Mouse (Mus musculus) forebrain, postnatal 0 days (tissue): Measurements from ENCODE around the gene Nf1. TPM values are rescaled to one million over a fixed set of nuclear protein-coding genes. Genes with fewer than 3 reads are reported as not detected.

ENCODE experiments used
- ATAC-seq: fragments of 200-750 bp; cut with Nextera tagmentation; 2 replicates; pipeline ENCODE4 v1.8.0; 2017; ENCODE audit warnings: mild to moderate bottlenecking, moderate library complexity
- DNase-seq: peaks from one replicate; pipeline ENCODE4 v3.0.0-alpha.2; 2015
- H3K27ac ChIP-seq: fragments of 300-500 bp; sonication (generic); 2 replicates; pipeline ENCODE4 v1.5.1; 2014; ENCODE audit warnings: low read depth, mild to moderate bottlenecking, antibody characterized with exemption, low read length, moderate library complexity, mixed read lengths
- H3K27me3 ChIP-seq: fragments of 300-500 bp; sonication (generic); 2 replicates; pipeline ENCODE4 v1.6.1; 2014; ENCODE audit warnings: mild to moderate bottlenecking, low read length, mixed read lengths; ENCODE audit not compliant: insufficient read depth
- H3K36me3 ChIP-seq: fragments of 300-500 bp; sonication (generic); 2 replicates; pipeline ENCODE4 v1.6.1; 2014; ENCODE audit warnings: mild to moderate bottlenecking, moderate library complexity; ENCODE audit not compliant: insufficient read depth
- H3K4me1 ChIP-seq: fragments of 300-500 bp; sonication (generic); 2 replicates; pipeline ENCODE4 v1.6.1; 2014; ENCODE audit warnings: antibody characterized with exemption; ENCODE audit not compliant: insufficient read depth
- H3K4me2 ChIP-seq: fragments of 300-500 bp; sonication (generic); 2 replicates; pipeline ENCODE4 v1.6.1; 2014; ENCODE audit warnings: low read depth, mild to moderate bottlenecking, moderate library complexity
- H3K4me3 ChIP-seq: fragments of 300-500 bp; sonication (generic); 2 replicates; pipeline ENCODE4 v1.5.1; 2014; ENCODE audit warnings: low read depth, low read length, mixed read lengths
- H3K9ac ChIP-seq: fragments of 300-500 bp; sonication (generic); 2 replicates; pipeline ENCODE4 v1.6.1; 2014; ENCODE audit warnings: mild to moderate bottlenecking
- H3K9me3 ChIP-seq: fragments of 300-500 bp; sonication (generic); 2 replicates; pipeline ENCODE4 v1.6.1; 2016; ENCODE audit warnings: low read length
- CTCF ChIP-seq: sonication (generic); IDR thresholded peaks from 2 replicates; pipeline ENCODE4 v1.5.1; 2016; ENCODE audit warnings: antibody characterized with exemption, control low read depth, low read depth
- WGBS: fragments of 180-500 bp; shearing (Covaris S2); extraction: QIAGEN DNeasy Blood & Tissue Kit; methylation state at CpG from one replicate; pipeline ENCODE4 v1.1.7; 2014; 5-methylcytosine and 5-hydroxymethylcytosine counted together
- polyA plus RNA-seq: library from polyadenylated mRNA; unstranded; fragments of >200 nt; fragmentation: Nextera tagmentation; extraction: Ambion mirVana; gene quantifications from 2 replicates; pipeline ENCODE4 v1.2.1, GENCODE M21; 2015
- total RNA-seq: library from RNA; depleted of rRNA; stranded (reverse); fragments of >200 nt; gene quantifications from 2 replicates; pipeline ENCODE4 v1.2.3, GENCODE M21; 2014

The Nf1 gene
- total and polyA plus RNA-seq, 2 experiments from 2014 or later: 5.5 to 72.6 TPM

DNA sequence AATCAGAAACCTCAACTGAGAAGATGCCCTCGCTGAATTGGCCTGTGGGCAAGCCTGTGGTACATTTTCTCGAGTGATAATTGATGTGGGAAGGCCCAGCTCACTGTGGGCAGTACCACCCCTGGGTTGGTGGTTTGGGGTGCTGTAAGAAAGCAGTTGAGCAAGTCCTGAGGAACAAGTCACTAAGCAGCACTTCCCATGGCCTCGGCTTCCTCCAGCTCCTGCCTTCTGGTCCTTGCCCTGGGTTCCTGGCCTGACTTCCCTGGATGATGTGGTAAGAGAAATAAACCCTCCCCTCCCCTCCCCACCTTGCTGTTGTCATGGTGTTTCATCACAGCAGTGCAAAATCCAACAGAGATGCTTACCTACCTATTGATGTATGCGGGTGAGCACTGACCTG, 11.4 kb upstream of the Nf1 start:
- no peak overlapping the region for H3K27ac ChIP-seq
- DNase-seq (no peak), ATAC-seq (no peak)
- TF ChIP-seq CTCF: no peak
- whole genome bisulfite sequencing: 92% methylated on average over 4 of the region's 4 CpGs
- H3K4me3 ChIP-seq: no peak overlapping the region
- H3K9ac ChIP-seq: no peak overlapping the region
- H3K4me2 ChIP-seq: no peak overlapping the region
- H3K9me3 ChIP-seq: no peaks in the 10 kb centered on the region
- H3K4me1 ChIP-seq: no peaks in the 10 kb centered on the region
- no peaks in the 10 kb centered on the region for H3K27me3 ChIP-seq
- no peaks in the 10 kb centered on the region for H3K36me3 ChIP-seq

DNA sequence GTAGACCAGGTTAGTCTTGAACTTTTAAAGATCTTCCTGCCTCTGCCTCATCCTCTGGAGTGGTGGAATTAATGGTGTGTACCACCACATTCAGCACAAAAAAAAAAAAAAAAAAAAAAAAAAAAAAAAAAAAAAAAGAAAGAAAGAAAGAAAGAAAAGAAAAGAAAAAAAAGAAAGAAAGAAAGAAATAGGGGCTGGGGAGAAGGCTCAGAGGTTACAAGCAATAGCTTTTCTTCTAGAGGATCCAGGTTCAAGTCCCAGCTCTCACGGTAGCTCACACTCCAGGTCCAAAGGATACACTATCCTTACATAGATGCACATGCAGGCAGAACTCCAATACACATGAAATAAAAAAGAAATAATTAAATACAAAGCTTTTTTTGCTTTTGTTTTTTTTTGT, 9.9 kb upstream of the Nf1 start:
- no peak overlapping the region for H3K27ac ChIP-seq
- H3K36me3 ChIP-seq: no peaks in the 10 kb centered on the region
- no peaks in the 10 kb centered on the region for H3K4me1 ChIP-seq
- TF ChIP-seq CTCF: no peak
- ATAC-seq (no peak), DNase-seq (no peak)
- 97% methylated on average over 1 of the region's 1 CpGs for WGBS
- H3K9me3 ChIP-seq: no peaks in the 10 kb centered on the region
- no peak overlapping the region for H3K4me2 ChIP-seq
- H3K9ac ChIP-seq: no peak overlapping the region
- no peak overlapping the region for H3K4me3 ChIP-seq
- H3K27me3 ChIP-seq: no peaks in the 10 kb centered on the region

DNA sequence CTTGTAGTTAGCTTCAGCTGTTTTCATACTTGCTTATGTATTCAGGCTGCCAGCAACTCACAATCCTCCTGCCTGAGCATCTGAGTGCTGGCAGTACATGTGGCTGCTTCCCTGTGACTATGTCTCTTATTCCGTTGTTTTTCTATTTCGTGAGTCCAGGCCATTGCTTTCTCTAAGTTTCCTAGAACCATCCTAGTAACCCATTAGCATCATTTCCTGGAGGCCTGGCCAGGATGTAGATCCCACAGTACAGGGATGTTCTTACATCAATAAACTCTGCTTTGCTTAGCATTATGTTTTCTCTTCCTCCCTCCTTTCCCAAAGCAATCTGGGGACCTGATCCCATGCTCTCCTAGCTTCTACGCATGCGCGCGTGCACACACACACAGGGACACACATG, 4.4 kb upstream of the Nf1 start:
- Histone ChIP-seq H3K27me3 (no peaks in the 10 kb centered on the region), H3K4me2 (no peak overlapping the region), H3K36me3 (no peaks in the 10 kb centered on the region), H3K27ac (no peak overlapping the region), H3K9me3 (no peaks in the 10 kb centered on the region), H3K4me3 (no peak overlapping the region), H3K4me1 (no peaks in the 10 kb centered on the region), H3K9ac (no peak overlapping the region)
- ATAC-seq (no peak), DNase-seq (no peak)
- WGBS: 93% methylated on average over 6 of the region's 6 CpGs
- no peak for TF ChIP-seq CTCF

DNA sequence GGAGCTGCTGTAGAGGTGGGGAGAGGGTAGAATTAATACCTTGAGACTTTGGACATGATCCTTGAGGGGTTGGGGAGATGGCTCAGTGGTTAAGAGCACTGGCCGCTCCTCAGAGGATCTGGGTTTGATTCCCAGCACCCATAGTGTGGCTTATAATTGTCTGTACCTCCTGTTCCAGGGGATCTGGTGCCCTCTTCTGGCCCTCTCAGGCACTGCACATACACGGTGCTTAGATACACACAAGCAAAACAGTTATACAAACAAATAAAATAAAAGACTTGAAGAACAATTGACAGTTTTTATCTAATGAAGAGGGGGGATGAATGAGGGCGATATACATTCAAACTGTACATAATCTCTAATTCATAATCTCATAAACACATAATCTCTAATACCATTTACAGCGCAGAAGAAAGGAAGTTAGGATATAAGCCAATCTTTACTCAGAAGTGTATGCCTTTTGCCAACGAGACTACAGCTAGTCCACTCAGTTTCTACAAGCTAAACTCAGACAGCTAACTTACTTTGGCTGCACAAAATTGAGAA, 2.7 kb upstream of the Nf1 start:
- ATAC-seq (no peak), DNase-seq (no peak)
- Histone ChIP-seq H3K4me2 (no peak overlapping the region), H3K4me1 (no peaks in the 10 kb centered on the region), H3K9ac (no peak overlapping the region), H3K4me3 (no peak overlapping the region), H3K27ac (no peak overlapping the region), H3K27me3 (no peaks in the 10 kb centered on the region), H3K36me3 (no peaks in the 10 kb centered on the region), H3K9me3 (no peaks in the 10 kb centered on the region)
- WGBS: 92% methylated on average over 5 of the region's 5 CpGs
- TF ChIP-seq CTCF: peak; percentile 28; the same call in 1 of the 2 replicates

DNA sequence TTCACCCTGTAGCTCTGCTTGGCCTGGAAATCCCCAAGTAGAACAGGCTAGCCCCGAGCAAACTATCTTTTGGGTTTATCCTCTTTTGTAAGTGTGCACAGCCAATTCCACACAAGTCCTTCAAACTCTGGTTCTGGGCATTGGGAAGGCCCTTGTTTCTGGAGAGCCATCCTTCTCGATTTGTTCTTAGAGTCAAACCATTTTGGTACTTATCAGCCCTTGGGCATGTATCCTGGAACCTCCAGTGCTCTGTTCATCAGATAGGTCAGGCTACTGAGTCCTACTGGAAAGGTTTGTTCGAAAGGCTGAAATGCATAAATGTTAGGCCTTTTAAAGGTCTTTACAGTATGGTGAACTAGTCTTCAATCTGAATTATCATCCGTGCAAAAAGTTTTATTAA, 872 bp upstream of the Nf1 start:
- 44% methylated on average over 4 of the region's 4 CpGs for WGBS
- DNase-seq (no peak), ATAC-seq (no peak)
- no peaks in the 10 kb centered on the region for H3K27me3 ChIP-seq
- peak overlapping the region; percentile 66 for H3K4me2 ChIP-seq
- H3K4me3 ChIP-seq: peak overlapping the region; percentile 99
- H3K36me3 ChIP-seq: no peaks in the 10 kb centered on the region
- H3K9me3 ChIP-seq: no peaks in the 10 kb centered on the region
- TF ChIP-seq CTCF: no peak
- no peaks in the 10 kb centered on the region for H3K4me1 ChIP-seq
- H3K27ac ChIP-seq: peak overlapping the region; percentile 85
- H3K9ac ChIP-seq: peak overlapping the region; percentile 91

DNA sequence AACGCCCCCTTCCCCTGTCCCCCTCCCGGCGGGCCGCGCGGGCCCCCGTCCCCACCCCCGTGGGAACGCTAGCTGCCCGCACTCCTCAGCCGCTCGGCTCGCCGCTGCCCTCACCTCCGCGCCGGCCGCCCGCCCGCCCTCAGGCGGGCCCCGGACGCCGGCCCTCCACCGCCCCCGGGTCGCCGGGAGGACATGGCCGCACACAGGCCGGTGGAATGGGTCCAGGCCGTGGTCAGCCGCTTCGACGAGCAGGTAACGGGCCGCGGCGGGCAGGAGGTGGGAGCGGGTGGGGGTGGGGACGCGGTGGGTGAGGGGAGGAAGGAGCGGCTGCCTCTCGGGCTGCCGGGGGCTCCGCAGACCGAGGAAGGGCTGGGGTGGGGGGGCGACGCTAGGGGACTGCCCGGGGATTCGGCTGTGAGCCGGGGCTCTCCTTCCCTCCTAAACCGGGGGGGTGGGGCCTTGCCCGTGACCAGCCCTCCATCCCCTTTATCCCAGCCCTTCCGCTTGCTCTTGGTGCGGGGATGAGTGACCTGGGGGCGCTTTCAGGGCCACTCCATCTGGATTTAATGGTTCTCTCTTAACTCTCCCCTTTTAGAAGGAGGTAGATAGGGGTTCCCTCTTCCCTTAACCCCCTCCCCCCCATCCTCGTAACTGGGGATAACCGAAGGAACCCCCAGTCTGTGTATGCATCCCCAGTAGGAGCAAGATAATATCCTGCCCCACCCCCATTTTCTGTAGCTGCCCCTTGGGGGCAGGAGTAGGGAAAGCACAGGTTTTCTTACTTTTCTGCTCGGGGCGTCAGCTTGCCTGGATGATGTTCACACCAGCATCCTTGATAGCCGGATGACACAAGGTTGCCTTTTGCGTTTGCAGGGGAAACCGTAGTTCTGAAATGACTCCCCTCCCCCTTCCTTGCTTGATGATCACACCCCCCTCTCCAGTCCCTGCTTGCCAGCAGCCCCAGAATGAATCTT, 602 bp downstream of the Nf1 start:
- Histone ChIP-seq H3K36me3 (no peaks in the 10 kb centered on the region), H3K9ac (peak overlapping the region; percentile 91), H3K9me3 (no peaks in the 10 kb centered on the region), H3K4me2 (peak overlapping the region; percentile 66), H3K4me1 (no peaks in the 10 kb centered on the region), H3K27ac (peak overlapping the region; percentile 85), H3K27me3 (no peaks in the 10 kb centered on the region), H3K4me3 (peak overlapping the region; percentile 99)
- WGBS: 1% methylated on average over 23 of the region's 63 CpGs
- DNase-seq: peak; percentile 52
- TF ChIP-seq CTCF: no peak
- peak; percentile 68 for ATAC-seq

DNA sequence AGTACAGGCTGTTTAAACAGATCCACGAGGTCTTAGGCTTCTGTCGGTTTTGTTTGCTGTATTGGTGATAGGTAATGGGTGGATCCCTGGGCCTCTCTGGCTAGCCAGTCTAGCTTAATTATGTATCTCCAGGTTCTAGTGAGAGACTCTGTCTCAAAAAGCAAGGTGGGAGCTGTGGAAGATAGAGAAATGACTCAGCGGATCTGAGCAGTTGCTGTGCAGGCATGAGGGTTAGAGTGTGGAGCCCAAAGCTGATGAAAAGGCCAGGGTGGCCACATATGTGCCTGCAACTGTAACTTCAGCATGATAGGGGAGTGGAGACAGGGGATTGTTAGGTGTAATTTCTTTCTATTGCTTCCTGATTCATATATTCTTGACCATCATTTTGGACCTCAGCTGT, 17.5 kb downstream of the Nf1 start:
- Histone ChIP-seq H3K27ac (no peak overlapping the region), H3K4me2 (no peak overlapping the region), H3K4me1 (no peaks in the 10 kb centered on the region), H3K27me3 (no peaks in the 10 kb centered on the region), H3K9ac (no peak overlapping the region), H3K4me3 (no peak overlapping the region), H3K9me3 (no peaks in the 10 kb centered on the region), H3K36me3 (no peaks in the 10 kb centered on the region)
- no peak for DNase-seq
- 84% methylated on average over 3 of the region's 3 CpGs for WGBS
- ATAC-seq: no peak
- TF ChIP-seq CTCF: no peak
